Mouse (Mus musculus): Measurements from ENCODE around the gene Hnrnpd.

The Hnrnpd gene

GRCm38 (mm10) chr5:99978699-99979442 lies at the start of gene Hnrnpd, which contains the start of gene 4930524J08Rik:
Hnrnpd (minus strand) TSS chr5:99978938.
4930524J08Rik (plus strand) TSS chr5:99979061.
- DNase-seq (ENCODE audit: low spot score): peak; percentile 93

- DNase-seq (ENCODE audit: low spot score): no peak
Measured at GRCm38 (mm10) chr5:100024868-100025267, 46.1 kb upstream of the Hnrnpd start.

GRCm38 (mm10) chr5:100024403-100024802 lies 45.7 kb upstream of the Hnrnpd start:
- no peak for DNase-seq (ENCODE audit: low spot score)

GRCm38 (mm10) chr5:100020089-100020488 lies 41.4 kb upstream of the Hnrnpd start:
- DNase-seq (ENCODE audit: low spot score): no peak

GRCm38 (mm10) chr5:100012599-100012998 lies 33.9 kb upstream of the Hnrnpd start:
- no peak for DNase-seq (ENCODE audit: low spot score)

GRCm38 (mm10) chr5:100008485-100008884 lies 29.7 kb upstream of the Hnrnpd start:
- DNase-seq (ENCODE audit: low spot score): no peak

GRCm38 (mm10) chr5:100007040-100007375 lies 28.3 kb upstream of the Hnrnpd start:
- DNase-seq (ENCODE audit: low spot score): no peak

GRCm38 (mm10) chr5:100006324-100007039 lies 27.7 kb upstream of the Hnrnpd start:
- DNase-seq (ENCODE audit: low spot score): no peak

- no peak for DNase-seq (ENCODE audit: low spot score)
Measured at GRCm38 (mm10) chr5:100005896-100006295, 27.2 kb upstream of the Hnrnpd start.

- DNase-seq (ENCODE audit: low spot score): no peak
Measured at GRCm38 (mm10) chr5:100005431-100005830, 26.7 kb upstream of the Hnrnpd start.

GRCm38 (mm10) chr5:100003895-100004294 lies 25.2 kb upstream of the Hnrnpd start:
- DNase-seq (ENCODE audit: low spot score): no peak

GRCm38 (mm10) chr5:100000500-100000899 lies 21.8 kb upstream of the Hnrnpd start:
- DNase-seq (ENCODE audit: low spot score): no peak

GRCm38 (mm10) chr5:100000048-100000447 lies 21.3 kb upstream of the Hnrnpd start:
- no peak for DNase-seq (ENCODE audit: low spot score)

GRCm38 (mm10) chr5:99994680-99995079 lies 15.9 kb upstream of the Hnrnpd start:
- DNase-seq (ENCODE audit: low spot score): no peak

- DNase-seq (ENCODE audit: low spot score): no peak
Measured at GRCm38 (mm10) chr5:99994166-99994565, 15.4 kb upstream of the Hnrnpd start.

- no peak for DNase-seq (ENCODE audit: low spot score)
Measured at GRCm38 (mm10) chr5:99983452-99984061, 4.8 kb upstream of the Hnrnpd start.

- peak; percentile 47 for DNase-seq (ENCODE audit: low spot score)
Measured at GRCm38 (mm10) chr5:99977516-99978301, 1.0 kb downstream of the Hnrnpd start.

GRCm38 (mm10) chr5:99976334-99976955 lies 2.3 kb downstream of the Hnrnpd start:
- no peak for DNase-seq (ENCODE audit: low spot score)

GRCm38 (mm10) chr5:99975776-99976175 lies 3.0 kb downstream of the Hnrnpd start:
- no peak for DNase-seq (ENCODE audit: low spot score)

GRCm38 (mm10) chr5:99975061-99975460 lies 3.7 kb downstream of the Hnrnpd start:
- no peak for DNase-seq (ENCODE audit: low spot score)

GRCm38 (mm10) chr5:99973941-99974340 lies 4.8 kb downstream of the Hnrnpd start:
- DNase-seq (ENCODE audit: low spot score): no peak

GRCm38 (mm10) chr5:99959960-99960359 lies 18.8 kb downstream of the Hnrnpd start:
- DNase-seq (ENCODE audit: low spot score): no peak

Measured in left cerebral cortex, adult 11 months (tissue).